Mouse (Mus musculus) hindbrain, embryonic 11.5 days (tissue): ENCODE measurements at regions not wholly inside any gene's neighbourhood (a gene's known extent, or its start where the extent isn't known, plus 50 kb on each side); places are given as distances from the start of the nearest gene placed in this dataset.

Experiments
- ATAC-seq: fragments of 200-750 bp; cut with Nextera tagmentation; 2 replicates; pipeline ENCODE4 v1.8.0; 2017; ENCODE audit warnings: mild to moderate bottlenecking, moderate TSS enrichment, moderate library complexity; ENCODE audit not compliant: low FRiP score
- DNase-seq: peaks from one replicate; pipeline ENCODE4 v3.0.0-alpha.2; 2015; ENCODE audit warnings: low spot score
- H3K27ac ChIP-seq: fragments of 300-500 bp; sonication (generic); 2 replicates; pipeline ENCODE4 v1.5.1; 2014; ENCODE audit warnings: mild to moderate bottlenecking, low read depth, low read length
- H3K27me3 ChIP-seq: fragments of 300-500 bp; sonication (generic); 2 replicates; pipeline ENCODE4 v1.6.1; 2014; ENCODE audit warnings: mild to moderate bottlenecking, low read length, moderate library complexity, mixed read lengths; ENCODE audit not compliant: control insufficient read depth, insufficient read depth
- H3K36me3 ChIP-seq: fragments of 300-500 bp; sonication (generic); 2 replicates; pipeline ENCODE4 v1.6.1; 2014; ENCODE audit warnings: mild to moderate bottlenecking, low read length, moderate library complexity, mixed read lengths; ENCODE audit not compliant: control insufficient read depth, insufficient read depth
- H3K4me1 ChIP-seq: fragments of 300-500 bp; sonication (generic); replicated peaks from 2 replicates; pipeline ENCODE4 v1.6.1; 2014; ENCODE audit warnings: low read length, mixed read lengths; ENCODE audit not compliant: control insufficient read depth, insufficient read depth
- H3K4me2 ChIP-seq: fragments of 300-500 bp; sonication (generic); replicated peaks from 2 replicates; pipeline ENCODE4 v1.6.1; 2014; ENCODE audit warnings: mild to moderate bottlenecking, low read depth, low read length
- H3K4me3 ChIP-seq: fragments of 300-500 bp; sonication (generic); 2 replicates; pipeline ENCODE4 v1.5.1; 2014; ENCODE audit warnings: low read depth, low read length
- H3K9ac ChIP-seq: fragments of 300-500 bp; sonication (generic); 2 replicates; pipeline ENCODE4 v1.6.1; 2014; ENCODE audit warnings: low read depth, low read length
- H3K9me3 ChIP-seq: fragments of 300-500 bp; sonication (generic); 2 replicates; pipeline ENCODE4 v1.6.1; 2016; ENCODE audit warnings: low read length; ENCODE audit not compliant: control insufficient read depth
- WGBS: fragments of 180-500 bp; shearing (Covaris S2); extraction: QIAGEN DNeasy Blood & Tissue Kit; methylation state at CpG from one replicate; pipeline ENCODE4 v1.1.7; 2014; 5-methylcytosine and 5-hydroxymethylcytosine counted together

GRCm38 (mm10) chr11:94882687-94883383, 53.2 kb upstream of the Col1a1 start:
- WGBS: 2% methylated on average over 18 of the region's 19 CpGs
- Histone ChIP-seq H3K27me3 (peaks cover 29% of the 10 kb centered on the region), H3K9ac (peak overlapping the region; percentile 37; the same call in 1 of the 2 replicates), H3K4me3 (no peak overlapping the region), H3K4me1 (peaks cover 6% of the 10 kb centered on the region; the same call in 1 of the 2 replicates), H3K27ac (peak overlapping the region; percentile 2; the same call in 1 of the 2 replicates), H3K4me2 (peak overlapping the region; percentile 21), H3K36me3 (no peaks in the 10 kb centered on the region), H3K9me3 (no peaks in the 10 kb centered on the region)
- ATAC-seq: no peak
- DNase-seq: peak; percentile 45

GRCm38 (mm10) chr11:94881982-94882686, 53.9 kb upstream of the Col1a1 start:
- peak; percentile 53 for DNase-seq
- no peak overlapping the region for H3K9ac ChIP-seq
- ATAC-seq: no peak
- H3K4me1 ChIP-seq: peaks cover 6% of the 10 kb centered on the region; the same call in 1 of the 2 replicates
- H3K9me3 ChIP-seq: no peaks in the 10 kb centered on the region
- no peak overlapping the region for H3K4me3 ChIP-seq
- peak overlapping the region; percentile 4; the same call in 1 of the 2 replicates for H3K27ac ChIP-seq
- WGBS: 14% methylated on average over 8 of the region's 9 CpGs
- no peak overlapping the region for H3K4me2 ChIP-seq
- H3K36me3 ChIP-seq: no peaks in the 10 kb centered on the region
- H3K27me3 ChIP-seq: peaks cover 29% of the 10 kb centered on the region

- 3% methylated on average over 27 of the region's 27 CpGs for WGBS
Measured at GRCm38 (mm10) chr11:94880896-94881840, 54.9 kb upstream of the Col1a1 start.

GRCm38 (mm10) chr11:94876707-94877106, 59.3 kb upstream of the Col1a1 start:
- no peak for ATAC-seq
- peaks cover 11% of the 10 kb centered on the region; the same call in 1 of the 2 replicates for H3K27me3 ChIP-seq
- 54% methylated on average over 1 of the region's 1 CpGs for WGBS

More at GRCm38 (mm10) chr11:94880896-94881840, 54.9 kb upstream of the Col1a1 start:
- ATAC-seq: no peak
- H3K4me3 ChIP-seq: peak overlapping the region; percentile 6; the same call in 1 of the 2 replicates
- H3K36me3 ChIP-seq: no peaks in the 10 kb centered on the region
- H3K4me2 ChIP-seq: peak overlapping the region; percentile 33
- DNase-seq: peak; percentile 60
- H3K9ac ChIP-seq: peak overlapping the region; percentile 3; the same call in 1 of the 2 replicates
- H3K27me3 ChIP-seq: peaks cover 29% of the 10 kb centered on the region
- no peaks in the 10 kb centered on the region for H3K9me3 ChIP-seq
- peaks cover 6% of the 10 kb centered on the region; the same call in 1 of the 2 replicates for H3K4me1 ChIP-seq
- peak overlapping the region; percentile 4 for H3K27ac ChIP-seq

GRCm38 (mm10) chr11:94875026-94875425, 61.0 kb upstream of the Col1a1 start:
- no peaks in the 10 kb centered on the region for H3K9me3 ChIP-seq
- no peak overlapping the region for H3K9ac ChIP-seq
- H3K4me2 ChIP-seq: no peak overlapping the region
- no peaks in the 10 kb centered on the region for H3K4me1 ChIP-seq
- no peak overlapping the region for H3K4me3 ChIP-seq
- no peak for ATAC-seq
- H3K36me3 ChIP-seq: no peaks in the 10 kb centered on the region
- 74% methylated on average over 7 of the region's 7 CpGs for WGBS
- H3K27me3 ChIP-seq: peaks cover 6% of the 10 kb centered on the region; the same call in 1 of the 2 replicates
- H3K27ac ChIP-seq: no peak overlapping the region
- DNase-seq: no peak

More at GRCm38 (mm10) chr11:94876707-94877106, 59.3 kb upstream of the Col1a1 start:
- H3K4me2 ChIP-seq: no peak overlapping the region
- H3K9ac ChIP-seq: no peak overlapping the region
- H3K4me1 ChIP-seq: no peaks in the 10 kb centered on the region
- H3K9me3 ChIP-seq: no peaks in the 10 kb centered on the region
- no peak for DNase-seq
- no peak overlapping the region for H3K4me3 ChIP-seq
- no peak overlapping the region for H3K27ac ChIP-seq
- H3K36me3 ChIP-seq: no peaks in the 10 kb centered on the region

GRCm38 (mm10) chr11:94874155-94874561, 61.9 kb upstream of the Col1a1 start:
- no peaks in the 10 kb centered on the region for H3K4me1 ChIP-seq
- no peak for ATAC-seq
- H3K9me3 ChIP-seq: no peaks in the 10 kb centered on the region
- H3K9ac ChIP-seq: no peak overlapping the region
- DNase-seq: no peak
- no peak overlapping the region for H3K4me3 ChIP-seq
- H3K4me2 ChIP-seq: no peak overlapping the region
- no peaks in the 10 kb centered on the region for H3K36me3 ChIP-seq
- peaks cover 6% of the 10 kb centered on the region; the same call in 1 of the 2 replicates for H3K27me3 ChIP-seq
- no peak overlapping the region for H3K27ac ChIP-seq
- 4% methylated on average over 7 of the region's 7 CpGs for WGBS

GRCm38 (mm10) chr11:94873693-94874092, 62.3 kb upstream of the Col1a1 start:
- ATAC-seq (no peak), DNase-seq (peak; percentile 17)
- H3K4me3 ChIP-seq: no peak overlapping the region
- no peak overlapping the region for H3K4me2 ChIP-seq
- H3K27me3 ChIP-seq: peaks cover 6% of the 10 kb centered on the region; the same call in 1 of the 2 replicates
- WGBS: 10% methylated on average over 7 of the region's 7 CpGs
- no peak overlapping the region for H3K27ac ChIP-seq
- no peaks in the 10 kb centered on the region for H3K9me3 ChIP-seq
- no peak overlapping the region for H3K9ac ChIP-seq
- no peaks in the 10 kb centered on the region for H3K36me3 ChIP-seq
- no peaks in the 10 kb centered on the region for H3K4me1 ChIP-seq

GRCm38 (mm10) chr11:94872921-94873320, 63.1 kb upstream of the Col1a1 start:
- Histone ChIP-seq H3K4me3 (no peak overlapping the region), H3K27me3 (peaks cover 6% of the 10 kb centered on the region; the same call in 1 of the 2 replicates), H3K9ac (no peak overlapping the region), H3K4me1 (no peaks in the 10 kb centered on the region), H3K36me3 (no peaks in the 10 kb centered on the region), H3K4me2 (peak overlapping the region; percentile 30), H3K27ac (no peak overlapping the region), H3K9me3 (no peaks in the 10 kb centered on the region)
- ATAC-seq (no peak), DNase-seq (peak; percentile 55)
- 2% methylated on average over 19 of the region's 19 CpGs for WGBS
